8 mouse cellular contexts compared by ENCODE assay signal in the genomic region with DNA sequence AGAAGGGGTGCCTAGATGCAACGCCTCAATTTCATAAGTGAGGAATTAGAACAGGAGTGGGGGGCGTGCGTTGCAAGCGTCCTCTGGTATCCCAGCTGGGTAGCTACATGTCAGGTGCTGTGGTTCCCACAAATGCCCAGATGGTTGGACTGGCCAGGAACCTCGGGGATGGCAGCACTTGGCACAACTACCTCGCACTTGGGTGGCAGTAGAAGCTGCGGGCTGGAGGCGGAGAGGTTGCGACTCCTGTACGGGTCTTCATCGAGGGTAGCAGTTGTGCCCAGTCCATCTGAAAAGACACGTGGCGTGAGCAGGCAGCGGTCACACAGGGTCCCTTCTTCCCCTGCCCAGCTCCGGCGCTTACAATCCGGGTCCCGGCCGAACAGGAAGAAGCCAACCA. TPM values are rescaled to one million over a fixed set of nuclear protein-coding genes. Genes with fewer than 3 reads are reported as not detected.
DNase-seq lines count a peak whose midpoint lies in the region; ATAC-seq and TF ChIP-seq lines count a peak whose summit lies in the region.

No protein-coding gene starts in this region.

- H3K9ac ChIP-seq in kidney, embryonic 14.5 days (ENCODE audit: low read depth, low read length), result peak overlapping the region; percentile 69
- H3K9ac ChIP-seq in forebrain, embryonic 16.5 days (replicated peaks; ENCODE audit: low read depth, low read length), result peak overlapping the region; percentile 48

- H3K4me2 ChIP-seq in kidney, embryonic 14.5 days (replicated peaks; ENCODE audit: low read depth, low read length), result peak overlapping the region; percentile 74
- H3K4me2 ChIP-seq in forebrain, embryonic 16.5 days (ENCODE audit: low read length), result peak overlapping the region; percentile 47

- peaks cover 12% of the 10 kb centered on the region; the same call in 1 of the 2 replicates for H3K27me3 ChIP-seq in kidney, embryonic 14.5 days (ENCODE audit: control insufficient read depth, insufficient read depth, low read length)
- H3K27me3 ChIP-seq in cerebellum, adult 2 months (ENCODE audit: control insufficient read depth, insufficient read depth, low read length), result no peaks in the 10 kb centered on the region
- H3K27me3 ChIP-seq in forebrain, embryonic 16.5 days (replicated peaks; ENCODE audit: control insufficient read depth, insufficient read depth, low read length), result peaks cover 15% of the 10 kb centered on the region
- H3K27me3 ChIP-seq in midbrain, embryonic 10.5 days (ENCODE audit: low read depth, poor library complexity, severe bottlenecking), result peaks cover 31% of the 10 kb centered on the region

- TF ChIP-seq CTCF in cerebellum, adult 2 months (IDR thresholded peaks at IDR 0.05; ENCODE audit: borderline replicate concordance, insufficient read depth, low read depth, low read length), result no peak

- peaks cover 6% of the 10 kb centered on the region; the same call in 1 of the 2 replicates for H3K36me3 ChIP-seq in kidney, embryonic 14.5 days (ENCODE audit: control insufficient read depth, insufficient read depth, low read length)
- H3K36me3 ChIP-seq in forebrain, embryonic 16.5 days (ENCODE audit: control insufficient read depth, insufficient read depth), result no peaks in the 10 kb centered on the region; the same call in 1 of the 2 replicates
- peaks cover 26% of the 10 kb centered on the region for H3K36me3 ChIP-seq in midbrain, embryonic 10.5 days

- no peaks in the 10 kb centered on the region for H3K9me3 ChIP-seq in kidney, embryonic 14.5 days (ENCODE audit: control insufficient read depth, low read length)
- no peaks in the 10 kb centered on the region for H3K9me3 ChIP-seq in forebrain, embryonic 16.5 days (ENCODE audit: control insufficient read depth, low read length)
- H3K9me3 ChIP-seq in midbrain, embryonic 10.5 days (replicated peaks), result no peaks in the 10 kb centered on the region

- no peak for DNase-seq in kidney, adult 9 months
- peak; percentile 32 to 44 for DNase-seq in cerebellum, adult 2 months
- no peak for DNase-seq in midbrain, embryonic 10.5 days (ENCODE audit: low spot score)
- DNase-seq in thymus, adult 18-20 months, result no peak
- no peak for DNase-seq in adrenal gland, postnatal 14 days
- no peak for DNase-seq in thymus, postnatal 0 days (ENCODE audit: low spot score)

- peak overlapping the region; percentile 94 for H3K27ac ChIP-seq in kidney, embryonic 14.5 days (ENCODE audit: low read depth, low read length)
- H3K27ac ChIP-seq in cerebellum, adult 2 months (ENCODE audit: insufficient read depth, low read length), result no peak overlapping the region
- no peak overlapping the region for H3K27ac ChIP-seq in forebrain, embryonic 16.5 days (ENCODE audit: low read length)
- H3K27ac ChIP-seq in midbrain, embryonic 10.5 days (replicated peaks), result peak overlapping the region; percentile 91

- 0 out of 2 replicates have a peak, but pooled peaks have one; percentile 0 for ATAC-seq in kidney, embryonic 14.5 days (ENCODE audit: low FRiP score, low TSS enrichment)
- no peak for ATAC-seq in forebrain, embryonic 16.5 days

- no peak for TF ChIP-seq POLR2A in cerebellum, adult 2 months (IDR thresholded peaks at IDR 0.05; ENCODE audit: borderline replicate concordance, insufficient read depth, low read length)

- H3K4me1 ChIP-seq in kidney, embryonic 14.5 days (ENCODE audit: control insufficient read depth, insufficient read depth, low read length), result peaks cover 41% of the 10 kb centered on the region
- H3K4me1 ChIP-seq in cerebellum, adult 2 months (ENCODE audit: control insufficient read depth, insufficient read depth, low read length), result peaks cover 12% of the 10 kb centered on the region
- H3K4me1 ChIP-seq in forebrain, embryonic 16.5 days (replicated peaks; ENCODE audit: control insufficient read depth, insufficient read depth, low read length), result peaks cover 36% of the 10 kb centered on the region
- peaks cover 76% of the 10 kb centered on the region for H3K4me1 ChIP-seq in midbrain, embryonic 10.5 days

- H3K4me3 ChIP-seq in kidney, embryonic 14.5 days (ENCODE audit: low read length), result peak overlapping the region; percentile 49
- peak overlapping the region; percentile 3 for H3K4me3 ChIP-seq in cerebellum, adult 2 months (replicated peaks; ENCODE audit: insufficient read depth, low read depth, low read length)
- H3K4me3 ChIP-seq in forebrain, embryonic 16.5 days (replicated peaks; ENCODE audit: low read length), result peak overlapping the region; percentile 25
- peak overlapping the region; percentile 69 for H3K4me3 ChIP-seq in midbrain, embryonic 10.5 days

- WGBS in kidney, embryonic 14.5 days, result 12% methylated on average over 19 of the region's 19 CpGs
- WGBS in cerebellum, adult 2 months, result 8% methylated on average over 19 of the region's 19 CpGs
- WGBS in forebrain, embryonic 16.5 days, result 11% methylated on average over 19 of the region's 19 CpGs
- 8% methylated on average over 19 of the region's 19 CpGs for WGBS in midbrain, embryonic 10.5 days

RNA-seq across cellular contexts. Expression of gene Pex16, which starts 4.1 kb away (rescaled TPM):
- polyA plus RNA-seq in kidney, embryonic 14.5 days (2014; fragmentation: Nextera tagmentation; extraction: Ambion mirVana), result 21.3 and 22.7 TPM in 2 replicates
- polyA plus RNA-seq in cerebellum, adult 2 months (2012; rRNA removed), result 60.7 and 63.5 TPM in 2 replicates
- polyA plus RNA-seq in forebrain, embryonic 16.5 days (2015; fragmentation: Nextera tagmentation; extraction: Ambion mirVana), result 38.3 and 42.0 TPM in 2 replicates
- 26.1 and 27.1 TPM in 2 replicates for polyA plus RNA-seq in midbrain, embryonic 10.5 days (2016; fragmentation: Nextera tagmentation; extraction: Ambion mirVana)
- 117 and 129 TPM in 2 replicates for total RNA-seq in adrenal gland, postnatal 14 days (2021)
- polyA plus RNA-seq in thymus, postnatal 0 days (2015; fragmentation: Nextera tagmentation; extraction: Ambion mirVana), result 40.8 and 43.9 TPM in 2 replicates

RNA-seq across cellular contexts. Expression of gene Large2, which starts 4.3 kb away (rescaled TPM):
- polyA plus RNA-seq in kidney, embryonic 14.5 days (2014; fragmentation: Nextera tagmentation; extraction: Ambion mirVana), result 24.0 and 33.3 TPM in 2 replicates
- polyA plus RNA-seq in cerebellum, adult 2 months (2012; rRNA removed), result 0.62 and 1.4 TPM in 2 replicates
- polyA plus RNA-seq in forebrain, embryonic 16.5 days (2015; fragmentation: Nextera tagmentation; extraction: Ambion mirVana), result 1.4 and 2.4 TPM in 2 replicates
- polyA plus RNA-seq in midbrain, embryonic 10.5 days (2016; fragmentation: Nextera tagmentation; extraction: Ambion mirVana), result 16.2 and 25.6 TPM in 2 replicates
- 1.6 and 2.7 TPM in 2 replicates for total RNA-seq in adrenal gland, postnatal 14 days (2021)
- polyA plus RNA-seq in thymus, postnatal 0 days (2015; fragmentation: Nextera tagmentation; extraction: Ambion mirVana), result 3.4 and 4.0 TPM in 2 replicates

RNA-seq across cellular contexts. Expression of gene 1700029I15Rik, which starts 12.0 kb away (rescaled TPM):
- 2.1 and 2.5 TPM in 2 replicates for polyA plus RNA-seq in kidney, embryonic 14.5 days (2014; fragmentation: Nextera tagmentation; extraction: Ambion mirVana)
- polyA plus RNA-seq in cerebellum, adult 2 months (2012; rRNA removed), result 6.4 and 6.9 TPM in 2 replicates
- polyA plus RNA-seq in forebrain, embryonic 16.5 days (2015; fragmentation: Nextera tagmentation; extraction: Ambion mirVana), result 5.7 and 8.6 TPM in 2 replicates
- 4.1 and 5.2 TPM in 2 replicates for polyA plus RNA-seq in midbrain, embryonic 10.5 days (2016; fragmentation: Nextera tagmentation; extraction: Ambion mirVana)
- 9.6 and 9.7 TPM in 2 replicates for total RNA-seq in adrenal gland, postnatal 14 days (2021)
- 2.0 and 2.1 TPM in 2 replicates for polyA plus RNA-seq in thymus, postnatal 0 days (2015; fragmentation: Nextera tagmentation; extraction: Ambion mirVana)

RNA-seq across cellular contexts. Expression of gene Mapk8ip1, which starts 30.7 kb away (rescaled TPM):
- polyA plus RNA-seq in kidney, embryonic 14.5 days (2014; fragmentation: Nextera tagmentation; extraction: Ambion mirVana), result 15.6 and 20.8 TPM in 2 replicates
- polyA plus RNA-seq in cerebellum, adult 2 months (2012; rRNA removed), result 349 TPM in 2 replicates
- polyA plus RNA-seq in forebrain, embryonic 16.5 days (2015; fragmentation: Nextera tagmentation; extraction: Ambion mirVana), result 101 TPM in 2 replicates
- polyA plus RNA-seq in midbrain, embryonic 10.5 days (2016; fragmentation: Nextera tagmentation; extraction: Ambion mirVana), result 58.3 and 70.5 TPM in 2 replicates
- total RNA-seq in adrenal gland, postnatal 14 days (2021), result 21.2 and 22.8 TPM in 2 replicates
- polyA plus RNA-seq in thymus, postnatal 0 days (2015; fragmentation: Nextera tagmentation; extraction: Ambion mirVana), result 6.2 and 6.3 TPM in 2 replicates

Comparison
In these comparisons a context has a peak if more than half of its experiments do, and no peak if none do; other contexts are left out.
1. H3K27ac ChIP-seq: peak in kidney, embryonic 14.5 days (single experiment) and midbrain, embryonic 10.5 days (single experiment); none in cerebellum, adult 2 months (single experiment) and forebrain, embryonic 16.5 days (single experiment).
2. H3K4me3 ChIP-seq: peak in every context shown above with its lines; median percentile 69 in midbrain, embryonic 10.5 days; 49 in kidney, embryonic 14.5 days; 25 in forebrain, embryonic 16.5 days; 3 in cerebellum, adult 2 months.
3. DNase-seq: peak in cerebellum, adult 2 months (2 of 2); none in kidney, adult 9 months (single experiment), midbrain, embryonic 10.5 days (single experiment), thymus, adult 18-20 months (0 of 2), adrenal gland, postnatal 14 days (single experiment) and thymus, postnatal 0 days (single experiment).